Mouse (Mus musculus) liver, postnatal 0 days (tissue): ENCODE measurements around the gene Pkdcc.

Experiments
- CTCF ChIP-seq: sonication (generic); IDR thresholded peaks from 2 replicates; pipeline ENCODE4 v1.5.1; 2016; ENCODE audit warnings: antibody characterized with exemption, low read depth
- EP300 ChIP-seq: IDR thresholded peaks from 2 replicates; pipeline ENCODE4 v1.6.1; 2016; ENCODE audit warnings: antibody characterized with exemption, low read depth, mild to moderate bottlenecking

GRCm38 (mm10) chr17:83271509-83271908 lies 56.4 kb downstream of the Pkdcc start:
- TF ChIP-seq CTCF: peak; percentile 92
- no peak for TF ChIP-seq EP300
